Mouse (Mus musculus) urinary bladder, adult 2 months (tissue): Measurements from ENCODE around the gene Nptxr. TPM values are rescaled to one million over a fixed set of nuclear protein-coding genes. Genes with fewer than 3 reads are reported as not detected.

ENCODE experiments used
- DNase-seq: peaks from one replicate; pipeline ENCODE4 v3.0.0; 2022; ENCODE audit warnings: low spot score
- polyA plus RNA-seq: library from polyadenylated mRNA; depleted of rRNA; stranded (reverse); fragments of >200 nt; gene quantifications from 2 replicates; pipeline ENCODE4 v1.2.3, GENCODE M21; 2012; rRNA removed

Nptxr gene
- polyA plus RNA-seq: 1.9 and 4.4 TPM in 2 replicates

DNA sequence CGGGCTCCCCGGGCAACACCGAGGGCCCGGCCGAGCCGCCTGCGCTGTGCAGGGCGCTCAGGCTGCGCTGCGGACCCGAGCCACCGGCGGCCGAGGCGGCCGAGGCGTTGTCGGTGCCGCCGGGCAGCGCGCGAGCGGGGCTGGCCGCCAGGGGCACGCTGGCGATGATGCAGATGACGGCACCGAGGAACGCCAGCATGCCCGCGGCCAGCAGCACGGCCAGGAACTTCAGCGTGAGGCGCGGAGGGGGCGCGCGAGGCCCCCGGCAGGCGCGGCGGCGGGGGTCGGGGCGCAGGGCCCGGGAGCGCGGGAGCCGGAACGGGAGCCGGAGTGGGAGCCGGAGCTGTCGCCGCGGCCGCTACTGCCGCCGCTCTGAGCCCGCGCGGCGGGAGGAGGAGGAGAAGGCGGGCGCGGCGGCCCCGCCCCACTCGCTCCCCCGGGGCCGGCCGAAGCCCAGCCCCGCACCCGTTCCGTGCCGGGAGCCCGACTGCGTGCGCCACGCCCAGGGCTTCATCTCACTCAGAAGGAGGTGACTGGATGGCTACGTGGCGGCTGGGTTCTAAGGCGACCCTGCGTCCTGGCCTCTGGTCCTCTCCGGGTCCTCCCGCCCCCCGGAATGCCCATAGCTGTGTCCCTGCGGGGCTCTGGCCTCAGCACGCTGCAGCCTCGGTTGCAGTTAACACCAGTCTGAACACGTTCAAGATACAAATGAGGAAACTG lies at the start of gene Nptxr:
TSS of gene Nptxr (minus strand) at position 415 of the 720 bp plus-strand sequence.
- DNase-seq: peak; percentile 56

DNA sequence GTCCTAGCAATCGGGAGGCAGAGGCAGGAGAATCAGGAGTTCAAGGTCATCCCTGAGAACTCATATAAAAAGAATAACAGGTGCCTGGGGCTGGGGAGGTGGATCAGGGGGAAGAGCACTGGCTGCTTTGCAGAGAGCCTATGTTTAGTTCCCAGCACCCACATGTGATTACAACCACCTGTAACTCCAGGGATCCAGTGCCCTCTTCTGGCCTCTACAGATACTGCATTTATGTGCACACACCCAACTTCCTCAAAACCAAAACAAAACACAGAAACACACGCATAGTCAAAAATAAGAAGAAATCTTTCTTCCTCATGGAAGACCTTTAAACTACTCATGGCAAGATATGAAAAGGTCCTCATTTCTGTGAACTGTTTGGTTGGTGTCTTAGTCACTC lies 45.6 kb upstream of the Nptxr start:
- DNase-seq: no peak

DNA sequence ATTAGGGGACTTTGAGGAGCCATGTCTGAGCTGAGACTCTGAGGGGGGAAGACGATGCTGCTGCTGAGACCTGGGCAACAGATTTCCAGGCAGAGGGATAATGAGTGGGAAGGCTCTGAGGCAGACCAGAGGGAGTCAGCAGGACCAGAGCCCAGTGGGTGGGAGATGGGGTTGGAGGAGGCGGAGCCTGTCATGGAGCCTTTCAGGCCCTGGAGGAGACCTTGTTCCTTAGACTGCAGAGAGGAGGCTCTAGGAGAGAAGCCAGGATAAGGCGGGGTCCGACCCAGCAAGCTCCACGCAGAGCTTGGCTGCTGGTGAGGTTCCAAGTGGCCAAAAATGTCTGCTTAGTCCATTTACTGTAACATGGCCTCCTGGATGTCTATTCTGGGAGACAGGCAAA lies 42.5 kb upstream of the Nptxr start:
- no peak for DNase-seq

DNA sequence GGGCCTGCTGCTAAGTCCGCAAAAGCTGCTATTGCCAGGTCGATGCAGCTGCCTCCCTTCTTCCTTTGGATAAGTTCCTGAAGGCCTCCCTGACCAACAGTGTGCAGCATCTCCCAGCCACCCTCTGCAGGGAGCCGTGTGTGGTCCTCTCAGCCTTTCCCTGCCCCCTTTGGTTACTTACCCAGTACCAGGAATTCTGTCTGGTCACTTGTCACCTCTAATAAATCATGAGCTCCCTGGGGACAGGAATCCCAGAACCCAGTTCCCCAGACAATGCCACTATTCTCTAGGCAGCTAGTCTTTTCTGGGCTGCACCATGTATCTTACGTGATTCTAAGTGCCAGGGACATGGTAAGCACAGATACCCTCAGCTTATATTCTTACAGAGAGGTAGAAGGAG lies 41.4 kb upstream of the Nptxr start:
- no peak for DNase-seq

DNA sequence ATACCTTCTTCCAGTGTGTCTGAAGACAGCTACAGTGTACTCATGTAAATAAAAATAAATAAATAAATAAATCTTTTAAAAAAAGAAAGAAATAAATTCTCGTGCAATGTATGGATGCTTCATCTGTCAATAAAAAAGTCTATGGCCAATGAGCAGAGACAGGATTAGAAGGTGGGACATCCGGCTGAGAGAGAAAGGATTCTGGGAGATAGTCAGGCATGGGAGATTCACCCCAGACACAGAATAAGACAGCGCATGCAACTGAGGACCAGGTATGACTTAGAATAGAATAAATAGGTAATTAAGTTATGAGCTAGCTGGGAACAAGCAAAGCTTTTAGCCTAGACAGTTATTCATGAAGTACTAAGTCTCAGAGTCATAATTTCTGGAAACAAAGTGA lies 38.4 kb upstream of the Nptxr start:
- DNase-seq: no peak

DNA sequence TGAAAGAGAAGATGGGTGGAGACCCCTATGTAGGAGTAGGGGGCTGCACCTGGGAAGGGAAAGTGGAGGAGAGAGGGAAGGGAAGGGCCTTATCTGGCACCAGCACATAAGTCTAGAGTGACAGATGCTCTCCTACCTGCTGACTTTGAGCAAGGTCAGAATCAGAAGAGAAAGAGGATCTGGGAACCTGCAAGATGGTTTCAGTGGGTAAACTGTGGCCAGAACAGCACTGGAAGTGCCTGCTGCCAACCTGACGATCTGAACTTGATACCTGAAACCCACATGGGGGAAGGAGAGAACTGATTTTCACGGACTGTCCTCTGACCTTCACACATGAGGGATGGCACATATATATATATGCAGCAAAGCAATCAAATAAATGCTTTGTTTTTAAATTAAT lies 35.7 kb upstream of the Nptxr start:
- DNase-seq: no peak

DNA sequence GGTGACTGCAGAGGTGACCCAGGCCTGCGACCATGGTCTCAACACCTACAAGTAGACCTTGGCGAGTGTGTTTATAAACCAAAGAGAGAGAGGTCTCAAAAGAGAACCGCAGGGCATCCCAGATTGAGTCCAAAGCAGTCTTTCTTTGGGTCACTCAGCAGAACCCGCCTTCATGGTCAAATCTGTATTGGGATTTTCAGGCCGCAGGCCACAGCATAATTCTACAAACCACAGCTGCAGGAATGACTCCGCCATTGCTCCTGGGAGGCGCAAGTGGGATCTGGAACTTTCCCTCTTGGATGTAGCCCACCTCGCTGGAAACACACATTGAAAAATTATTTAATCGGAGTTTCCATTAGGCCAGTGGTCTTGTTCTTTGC lies 30.3 kb upstream of the Nptxr start:
- no peak for DNase-seq

DNA sequence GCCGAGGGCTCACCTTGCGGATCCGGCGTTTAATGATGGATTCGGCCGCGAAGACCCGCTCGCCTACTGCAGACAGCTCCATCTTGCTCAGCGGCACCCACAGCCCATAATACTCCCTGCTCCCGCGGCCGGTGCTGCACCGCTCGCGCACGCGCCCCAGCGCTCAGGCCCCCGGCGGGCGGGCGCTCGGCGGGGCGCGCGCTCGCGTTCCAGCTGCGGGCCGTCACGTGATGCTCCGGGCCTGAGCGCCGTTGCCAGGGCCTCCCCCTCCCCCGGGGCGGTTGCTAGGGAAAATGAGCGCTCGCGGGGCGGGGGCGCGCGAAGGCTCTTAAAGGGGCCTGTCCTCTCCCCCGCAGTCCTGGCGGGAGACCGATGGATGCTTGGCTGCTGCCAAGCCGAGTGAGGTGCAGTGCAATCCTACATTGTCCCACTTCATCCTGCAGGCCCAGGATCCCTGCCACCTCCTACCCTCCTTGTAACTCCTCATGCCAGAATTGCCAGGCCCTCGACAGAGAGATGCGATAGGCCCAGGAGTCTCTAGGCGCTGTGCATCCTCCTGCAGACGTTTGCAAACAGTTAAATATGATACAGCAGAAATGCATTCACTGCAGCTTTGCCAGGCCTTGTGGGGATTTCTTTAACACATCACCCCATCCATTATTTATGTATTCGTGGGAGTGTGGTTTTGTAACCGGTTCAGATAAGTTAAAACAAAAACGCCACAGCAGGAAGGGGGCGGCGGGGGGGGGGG lies 29.7 kb upstream of the Nptxr start, which contains the start of the genes Npcd and Cbx6:
TSS of gene Npcd (minus strand) at position 108 of the 751 bp plus-strand sequence.
TSS of gene Cbx6 (minus strand) at position 559 of the 751 bp plus-strand sequence.
- peak; percentile 85 for DNase-seq

DNA sequence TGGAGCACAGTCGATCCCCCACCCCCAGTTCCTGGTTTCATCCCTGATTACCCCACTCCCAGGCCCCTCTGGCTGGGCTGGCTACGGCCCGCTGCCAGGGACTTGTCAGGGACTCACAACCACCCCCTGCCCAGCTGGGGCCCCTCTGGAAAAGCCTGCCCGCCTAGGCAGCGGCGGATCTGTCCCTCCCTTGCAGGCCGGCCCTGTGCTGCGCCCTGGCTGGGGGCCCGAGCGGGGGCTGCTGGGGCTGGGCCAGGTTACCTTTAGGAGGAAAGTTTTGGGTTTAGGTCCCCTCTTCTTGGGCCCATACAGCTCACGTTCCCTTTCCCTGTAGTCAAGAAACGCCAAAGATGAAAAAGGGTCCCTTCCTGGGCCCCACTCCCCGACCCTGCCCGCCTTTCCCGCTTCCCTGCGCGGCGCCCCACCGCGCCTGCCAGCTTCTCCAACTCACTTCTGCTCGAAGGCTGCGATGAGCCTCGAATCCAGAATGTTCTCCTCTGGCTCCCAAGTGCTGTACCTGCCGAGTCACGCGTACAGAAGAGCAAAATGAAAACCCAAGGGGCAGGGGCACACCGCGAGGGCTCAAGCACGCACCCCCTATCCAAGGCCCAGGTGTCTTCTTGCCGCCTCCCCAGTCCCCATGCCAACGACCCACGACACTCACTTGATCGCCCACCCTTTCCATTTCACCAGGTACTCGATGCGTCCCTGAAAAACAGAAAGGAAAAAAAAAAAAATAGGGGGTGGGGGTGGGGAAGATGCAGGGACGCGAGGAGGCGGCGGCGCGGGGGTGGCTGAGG lies 28.9 kb upstream of the Nptxr start:
- peak; percentile 50 for DNase-seq

DNA sequence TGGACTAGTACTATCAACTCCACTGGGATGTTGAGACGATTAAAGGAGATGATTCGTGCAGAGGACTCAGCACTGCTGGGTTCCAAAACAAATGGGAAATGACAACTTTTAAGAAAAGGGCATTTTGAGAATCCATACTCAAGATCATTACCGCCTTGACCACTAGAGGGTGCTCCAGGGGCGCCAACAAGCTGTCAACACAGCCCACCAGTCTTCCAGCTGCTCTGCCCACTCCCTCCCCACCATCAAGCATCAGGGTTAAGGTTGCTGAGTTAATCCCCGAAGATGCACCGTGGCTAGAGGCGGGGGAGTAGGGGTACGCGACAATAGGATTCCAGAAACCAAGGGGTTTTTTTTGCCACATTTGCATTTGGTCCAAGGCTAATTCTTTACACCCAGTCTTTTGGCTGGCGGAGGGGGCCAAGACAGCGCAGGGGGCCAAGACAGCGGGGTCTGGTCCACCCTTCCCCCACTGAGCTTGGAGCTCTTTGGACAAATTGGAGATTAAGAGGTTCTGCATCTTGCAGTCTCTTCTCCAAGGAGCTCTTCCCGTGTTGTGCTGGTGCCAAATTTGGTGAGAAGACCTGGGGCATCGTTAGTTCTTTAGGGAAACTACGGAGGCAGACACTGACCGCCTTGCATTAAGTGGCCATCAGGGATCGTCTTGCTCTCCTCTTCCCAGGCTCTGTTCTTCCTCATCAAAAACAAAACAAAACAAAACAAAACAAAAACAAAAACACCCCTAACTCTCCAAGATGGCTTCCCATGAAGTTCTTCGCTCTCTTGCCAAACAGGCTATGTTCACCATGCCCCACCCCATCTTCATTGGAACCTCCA lies 27.7 kb upstream of the Nptxr start:
- DNase-seq: no peak

DNA sequence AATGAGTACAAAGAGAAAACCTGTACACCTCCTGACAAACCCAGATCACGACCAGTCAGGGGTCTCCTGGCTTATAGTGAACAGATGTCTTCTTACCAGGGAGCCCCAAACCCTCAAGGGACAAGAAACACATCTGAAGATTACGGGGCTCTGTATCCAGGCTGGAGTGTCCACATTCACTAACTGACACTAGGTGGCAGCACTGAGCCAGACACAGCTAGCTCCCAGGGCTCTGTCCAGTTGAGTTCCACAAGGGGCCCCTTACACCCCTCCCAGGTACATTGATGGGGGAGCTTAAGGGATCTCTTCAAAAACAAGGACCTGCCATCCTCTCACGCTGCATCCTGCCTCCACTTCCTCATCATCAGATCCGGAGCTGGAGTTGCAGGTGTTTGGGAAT lies 25.8 kb upstream of the Nptxr start:
- DNase-seq: no peak

DNA sequence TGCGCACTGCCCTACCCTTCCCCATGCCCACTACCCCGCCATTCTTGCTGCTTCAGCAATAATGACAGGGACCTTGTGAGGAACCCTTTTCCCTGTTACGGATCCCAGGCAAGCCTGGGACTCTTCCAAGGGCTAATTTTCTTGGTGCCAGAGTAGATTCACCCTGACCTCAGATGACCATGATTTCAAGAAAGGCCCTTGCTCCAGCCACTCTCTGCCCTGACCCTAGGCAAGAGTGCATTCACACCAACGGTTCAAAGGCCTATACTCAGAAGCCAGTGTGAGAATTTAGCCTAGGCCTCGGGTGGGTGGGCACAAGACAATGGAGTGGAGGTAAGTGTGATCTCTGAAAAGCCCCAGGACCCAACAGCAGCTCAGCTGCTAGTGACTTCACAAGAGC lies 24.9 kb upstream of the Nptxr start:
- no peak for DNase-seq

DNA sequence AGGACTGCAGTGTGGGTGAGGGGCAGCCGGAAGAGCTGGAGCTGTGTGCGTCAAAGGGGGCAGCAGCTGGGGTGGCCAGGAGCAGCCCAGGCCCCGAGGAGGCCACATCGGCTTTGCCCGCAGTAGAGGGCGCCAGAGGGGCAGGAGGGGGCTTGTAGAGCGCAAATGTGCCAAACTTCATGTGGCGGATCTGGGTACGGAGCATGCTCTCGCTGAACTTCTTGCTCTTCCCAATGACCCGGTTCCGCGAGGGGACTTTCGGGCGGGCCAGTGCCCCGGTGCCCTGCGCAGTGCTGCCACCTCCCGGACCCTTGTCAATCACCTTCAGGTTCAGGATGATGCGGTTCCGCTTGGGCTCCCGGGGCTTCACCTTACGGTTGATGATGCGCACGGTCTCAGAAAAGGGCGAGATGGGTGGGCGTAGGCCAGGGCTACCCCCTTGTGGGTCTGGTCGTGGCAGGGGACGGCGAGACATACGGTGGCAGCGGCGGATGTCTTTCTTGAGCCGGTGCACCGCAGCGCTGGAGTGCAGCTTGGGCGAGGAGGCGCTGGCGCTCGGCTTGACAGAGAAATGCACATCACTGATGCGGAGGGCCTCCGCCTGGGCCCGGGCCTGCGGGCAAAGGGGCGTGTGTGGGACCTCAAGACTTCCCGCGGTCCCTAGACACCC lies 23.9 kb upstream of the Nptxr start:
- no peak for DNase-seq

DNA sequence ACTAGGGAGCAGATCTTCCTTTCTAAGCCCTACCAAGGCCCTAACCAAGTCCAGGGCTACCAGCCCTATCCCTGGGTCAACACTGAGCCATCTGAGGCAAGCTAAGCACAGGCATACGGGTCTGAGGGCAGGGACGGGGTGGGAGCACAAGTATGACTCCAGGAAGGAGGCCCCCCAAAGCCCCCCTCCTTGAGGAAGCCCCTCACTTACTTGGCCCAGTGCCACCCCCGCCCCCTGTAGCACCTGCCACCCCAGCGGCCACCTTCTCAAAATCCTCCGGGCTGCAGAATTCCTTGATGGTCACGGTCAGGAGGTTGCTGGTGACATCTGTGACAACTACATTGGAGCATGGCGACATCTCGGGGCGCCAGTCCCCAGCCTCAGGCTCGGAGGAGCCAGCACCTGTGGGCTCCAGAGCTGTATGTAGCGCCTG lies 23.2 kb upstream of the Nptxr start:
- DNase-seq: no peak

DNA sequence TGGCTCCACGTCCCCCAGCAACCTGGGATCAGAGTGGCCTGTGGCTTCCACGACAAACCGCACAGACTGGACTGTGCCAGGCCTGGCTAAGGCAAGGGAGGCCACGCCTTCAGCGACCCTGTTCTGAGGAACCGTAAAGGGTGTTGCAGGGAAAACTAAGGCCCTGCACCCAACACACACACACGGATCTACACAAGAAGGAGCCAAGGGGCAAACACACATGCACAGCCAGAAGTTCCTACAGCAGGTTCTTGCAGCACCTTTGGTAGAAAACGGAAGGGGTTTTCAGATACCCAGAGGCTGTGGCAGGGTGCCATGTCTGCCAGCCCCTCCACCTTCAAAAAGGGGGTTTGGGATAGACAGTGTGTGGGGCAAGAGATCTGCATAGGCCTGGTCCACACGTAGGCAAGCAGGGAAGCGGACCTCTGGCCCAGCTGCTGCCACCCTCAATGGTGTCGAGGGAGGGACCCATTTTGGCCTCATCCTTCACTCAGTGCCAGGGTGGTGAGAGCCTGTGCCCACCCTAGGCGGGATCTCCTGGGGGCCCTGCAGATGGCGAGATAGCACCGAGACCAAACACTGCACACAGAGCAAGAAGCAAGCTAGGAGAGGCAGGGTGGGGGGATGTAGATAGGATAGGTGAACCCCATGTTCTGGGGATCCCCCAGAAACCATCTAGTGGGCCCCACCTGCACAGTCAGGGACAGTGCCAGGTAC lies 22.7 kb upstream of the Nptxr start:
- no peak for DNase-seq

DNA sequence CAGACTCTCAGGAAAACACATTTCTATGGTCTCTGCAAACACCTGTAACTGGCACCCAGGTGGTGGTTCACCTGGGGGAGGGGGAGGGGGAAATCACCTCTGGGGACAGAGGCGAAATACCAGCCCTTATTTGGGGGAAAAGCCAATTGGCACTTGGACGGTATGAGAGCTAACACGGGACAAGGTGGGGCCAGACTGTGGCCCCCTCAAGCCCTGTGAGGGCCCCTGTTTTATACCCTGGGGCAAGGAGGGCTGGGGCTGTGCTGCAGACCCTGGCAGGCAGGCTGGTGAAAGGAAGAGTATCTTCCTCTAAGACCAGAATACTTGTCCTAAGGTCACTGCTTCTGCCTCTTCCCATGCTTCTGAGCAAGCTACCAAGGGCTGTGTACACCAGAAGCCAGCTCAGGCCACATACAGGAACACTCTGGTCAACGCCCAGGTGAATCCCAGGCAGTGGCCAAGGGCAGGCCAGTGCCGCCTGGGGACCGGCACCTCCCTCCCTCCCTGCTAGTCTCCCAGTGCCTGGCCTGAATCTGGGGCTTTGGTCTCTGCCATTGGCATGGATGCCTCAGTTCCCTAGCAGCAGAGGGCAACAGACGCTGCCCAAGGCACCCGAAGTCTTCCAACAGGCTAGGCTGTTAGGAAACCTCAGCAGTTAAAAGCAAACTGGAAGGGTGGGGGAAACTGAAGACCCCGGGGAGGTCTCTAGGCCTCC lies 21.8 kb upstream of the Nptxr start:
- DNase-seq: no peak

DNA sequence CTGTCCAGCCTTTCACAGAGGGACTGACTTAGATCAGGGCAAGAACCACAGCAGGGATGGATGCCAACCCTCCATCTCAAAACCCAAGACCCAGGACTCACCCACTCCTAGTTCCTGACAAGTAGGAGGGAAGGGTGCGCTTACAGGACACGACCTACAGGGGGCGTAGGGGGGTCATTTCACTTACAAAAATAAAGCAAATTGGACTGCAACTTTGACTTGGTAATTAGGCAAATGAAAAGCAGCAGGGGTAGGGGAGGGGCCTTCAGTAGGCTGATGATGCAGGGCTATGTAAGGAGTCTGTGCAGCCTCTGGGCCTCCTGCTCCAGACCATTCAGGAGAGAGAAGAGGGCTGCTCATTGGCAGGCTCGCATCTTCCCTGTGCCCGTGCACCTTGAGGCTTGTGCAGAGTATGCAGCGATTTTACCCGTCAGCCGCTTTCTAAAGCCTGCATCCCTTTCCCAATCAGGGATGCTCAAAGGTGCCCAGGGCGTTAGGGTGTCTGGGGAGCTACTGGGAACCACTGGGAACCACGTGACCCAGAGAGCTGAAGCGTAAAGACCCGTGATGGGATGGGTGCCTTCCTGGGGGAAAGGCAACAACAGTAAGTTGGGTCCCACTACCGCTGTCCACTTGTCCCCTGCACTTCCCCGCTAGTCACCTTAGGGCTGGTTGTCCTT lies 20.7 kb upstream of the Nptxr start:
- no peak for DNase-seq

DNA sequence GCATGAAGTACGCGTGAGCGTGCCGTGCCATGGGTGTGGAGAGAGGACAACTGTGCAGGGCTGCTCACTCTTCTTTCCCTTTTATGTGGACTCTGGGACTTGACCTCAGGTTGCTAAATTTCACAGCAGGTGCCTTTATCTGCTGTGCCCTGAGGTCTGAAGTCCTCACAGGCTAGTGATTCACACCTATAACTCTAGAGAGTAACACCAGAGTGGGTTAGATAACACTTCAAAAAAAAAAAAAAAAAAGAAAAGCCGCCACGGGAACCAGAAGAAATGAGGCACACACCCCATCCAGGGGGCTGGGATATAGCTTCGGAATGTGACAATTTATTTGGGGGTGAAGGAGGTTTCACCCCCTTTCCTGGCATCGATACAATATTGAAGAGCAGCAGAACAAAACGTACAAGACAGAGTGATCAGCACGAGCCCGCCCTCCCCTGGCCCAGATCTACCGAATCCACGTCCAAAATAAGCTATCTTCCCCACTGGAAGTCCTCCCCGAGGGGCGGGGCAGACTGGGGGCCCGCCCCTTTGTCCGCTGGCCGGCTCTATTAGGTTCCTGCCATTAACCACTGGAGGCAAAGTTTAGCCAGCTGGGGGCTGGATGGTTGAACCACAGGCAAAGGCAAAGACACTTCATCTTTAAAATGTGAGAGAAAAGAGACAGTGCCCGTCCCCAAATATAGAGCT lies 19.2 kb upstream of the Nptxr start:
- no peak for DNase-seq
